Mouse (Mus musculus) right cerebral cortex, postnatal 4 days (tissue): ENCODE measurements around the gene Olfr347.

Source experiments
- DNase-seq: peaks from one replicate; pipeline ENCODE4 v3.0.0-alpha.2; 2022

Olfr347 gene

GRCm38 (mm10) chr2:36731602-36732001, at the start of gene Olfr347:
Olfr347 (plus strand) TSS chr2:36731902.
- DNase-seq: no peak

- no peak for DNase-seq
These were observed 46.2 kb upstream of the Olfr347 start, which contains the start of gene Olfr346 for GRCm38 (mm10) chr2:36685488-36685887. Olfr346 (plus strand) TSS chr2:36685788.

DNA sequence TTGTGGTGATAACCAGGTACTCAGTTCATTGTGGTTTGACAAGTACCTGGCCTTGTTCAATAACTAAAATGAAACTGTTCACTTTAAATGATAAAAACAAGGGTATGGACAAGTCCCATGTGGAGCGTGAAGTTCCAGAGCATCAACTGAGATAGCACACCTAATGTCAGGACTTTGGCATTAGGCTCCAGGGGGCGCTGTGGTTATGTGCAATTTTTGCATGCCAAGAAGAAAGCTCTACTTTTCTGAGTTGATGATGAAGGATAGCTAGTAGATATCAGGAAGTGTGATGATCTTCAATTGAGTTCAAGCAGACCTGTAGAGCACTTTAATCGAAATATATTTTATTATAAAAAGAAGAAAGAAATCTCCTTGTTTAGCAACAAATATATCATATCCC, 4.5 kb downstream of the Olfr347 start:
- DNase-seq: no peak

DNA sequence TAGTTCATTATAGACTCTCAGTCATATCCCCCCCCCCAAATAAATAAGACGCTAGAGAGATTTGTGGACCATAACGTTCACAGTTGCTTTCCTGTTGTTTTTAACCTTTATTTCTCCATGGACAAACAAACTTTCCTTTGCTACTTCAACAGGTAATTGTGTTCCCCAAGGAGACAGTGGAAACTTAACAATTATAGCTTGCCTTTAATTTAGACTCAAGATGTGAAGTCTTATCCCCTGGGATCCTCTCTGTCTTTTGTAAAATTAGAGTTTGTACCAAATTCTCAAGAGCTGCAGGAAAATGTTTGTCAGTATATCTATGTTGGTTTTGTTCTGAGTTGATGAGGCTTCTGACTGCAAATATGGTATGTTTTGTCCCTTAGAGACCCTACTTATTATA, 52.3 kb downstream of the Olfr347 start, which contains the start of gene Olfr348:
Gene Olfr348 (plus strand): TSS at position 301 of the 400 bp plus-strand sequence.
- DNase-seq: no peak
